Mouse (Mus musculus) lung, embryonic 14.5 days (tissue): ENCODE measurements around the gene Cfap99. TPM values are rescaled to one million over a fixed set of nuclear protein-coding genes. Genes with fewer than 3 reads are reported as not detected.

Source experiments
- ATAC-seq: fragments of 200-750 bp; cut with Nextera tagmentation; 2 replicates; pipeline ENCODE4 v1.8.0; 2017; ENCODE audit warnings: mild to moderate bottlenecking, moderate TSS enrichment, moderate library complexity; ENCODE audit not compliant: insufficient read depth
- DNase-seq: peaks from one replicate; pipeline ENCODE4 v3.0.0-alpha.2; 2015
- H3K27ac ChIP-seq: fragments of 300-500 bp; sonication (generic); 2 replicates; pipeline ENCODE4 v1.5.1; 2014; ENCODE audit warnings: low read depth, mild to moderate bottlenecking, moderate library complexity
- H3K27me3 ChIP-seq: fragments of 300-500 bp; sonication (generic); 2 replicates; pipeline ENCODE4 v1.6.1; 2014; ENCODE audit warnings: low read length, control low read depth; ENCODE audit not compliant: insufficient read depth
- H3K36me3 ChIP-seq: fragments of 300-500 bp; sonication (generic); 2 replicates; pipeline ENCODE4 v1.6.1; 2014; ENCODE audit warnings: control low read depth; ENCODE audit not compliant: insufficient read depth
- H3K4me1 ChIP-seq: fragments of 300-500 bp; sonication (generic); 2 replicates; pipeline ENCODE4 v1.6.1; 2014; ENCODE audit warnings: antibody characterized with exemption, control low read depth; ENCODE audit not compliant: insufficient read depth
- H3K4me2 ChIP-seq: fragments of 300-500 bp; sonication (generic); 2 replicates; pipeline ENCODE4 v1.6.1; 2014; ENCODE audit warnings: mild to moderate bottlenecking
- H3K4me3 ChIP-seq: fragments of 300-500 bp; sonication (generic); 2 replicates; pipeline ENCODE4 v1.5.1; 2014; ENCODE audit warnings: low read depth, low read length
- H3K9ac ChIP-seq: fragments of 300-500 bp; sonication (generic); 2 replicates; pipeline ENCODE4 v1.6.1; 2014
- H3K9me3 ChIP-seq: fragments of 300-500 bp; sonication (generic); 2 replicates; pipeline ENCODE4 v1.6.1; 2016; ENCODE audit warnings: low read depth, low read length, control low read depth
- CTCF ChIP-seq: IDR thresholded peaks from 2 replicates; pipeline ENCODE4 v1.5.1; 2016; ENCODE audit warnings: antibody characterized with exemption, low read depth
- WGBS: fragments of 180-500 bp; shearing (Covaris S2); extraction: QIAGEN DNeasy Blood & Tissue Kit; methylation state at CpG from one replicate; pipeline ENCODE4 v1.1.7; 2014; 5-methylcytosine and 5-hydroxymethylcytosine counted together
- polyA plus RNA-seq: library from polyadenylated mRNA; unstranded; fragments of >200 nt; fragmentation: Nextera tagmentation; extraction: Ambion mirVana; gene quantifications from 2 replicates; pipeline ENCODE4 v1.2.1, GENCODE M21; 2014

Gene Cfap99
- polyA plus RNA-seq, 1 experiment from 2014 or later = not detected

DNA sequence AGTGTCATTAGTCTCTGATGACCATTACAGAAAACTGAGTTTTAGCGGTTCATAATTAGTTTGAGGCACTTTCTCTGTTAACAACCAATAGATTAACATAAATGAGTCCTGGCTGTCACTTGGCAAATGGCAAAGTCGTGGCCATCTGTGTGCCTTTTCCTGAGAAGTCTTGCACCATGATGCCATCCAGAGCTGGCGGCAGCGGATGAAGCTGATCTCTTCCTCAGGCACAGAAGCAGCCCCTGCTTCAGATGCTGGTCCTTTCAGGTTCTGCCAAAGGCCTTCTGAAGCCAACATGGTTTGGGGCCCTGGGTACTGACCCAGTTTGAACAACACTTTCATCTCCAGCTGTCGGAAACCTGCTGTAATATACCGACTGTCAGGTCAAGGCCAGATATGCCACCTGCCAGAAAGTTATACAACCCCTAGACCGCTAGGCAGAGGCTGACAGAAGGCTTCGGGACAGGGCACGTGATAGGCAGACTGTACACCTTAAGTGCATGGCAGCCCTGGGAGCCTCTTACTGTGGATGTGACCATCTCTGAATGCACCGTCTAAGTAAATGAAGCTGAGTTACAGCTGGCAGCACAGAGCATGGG is 10.6 kb downstream of the Cfap99 start:
- TF ChIP-seq CTCF = no peak
- DNase-seq (no peak), ATAC-seq (no peak)
- H3K9me3 ChIP-seq = no peaks in the 10 kb centered on the region
- H3K4me2 ChIP-seq = no peak overlapping the region
- 76% methylated on average over 10 of the region's 10 CpGs for WGBS
- no peak overlapping the region for H3K4me3 ChIP-seq
- H3K27ac ChIP-seq = no peak overlapping the region
- H3K36me3 ChIP-seq = no peaks in the 10 kb centered on the region
- H3K27me3 ChIP-seq = no peaks in the 10 kb centered on the region
- no peaks in the 10 kb centered on the region for H3K4me1 ChIP-seq
- no peak overlapping the region for H3K9ac ChIP-seq

DNA sequence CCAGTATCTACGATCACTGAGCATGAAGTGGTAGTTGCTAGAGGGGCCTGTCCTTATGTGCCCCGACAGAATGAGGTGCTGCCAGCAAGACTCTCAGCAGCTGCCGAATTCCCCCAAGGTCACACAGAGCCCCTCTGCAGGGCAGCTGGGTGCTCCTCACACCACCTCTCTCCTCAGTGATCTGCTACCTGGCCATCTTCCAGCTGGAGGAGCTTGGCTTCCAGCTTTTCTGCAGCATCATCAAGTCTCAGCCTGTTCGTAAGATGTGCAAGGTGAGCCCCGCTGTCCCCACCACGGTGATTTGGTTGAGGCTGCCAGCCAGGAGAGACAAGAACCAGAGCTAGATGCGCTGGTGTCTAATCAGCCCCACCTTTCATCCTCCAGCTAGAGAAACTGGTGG is 14.0 kb downstream of the Cfap99 start:
- no peak for DNase-seq

DNA sequence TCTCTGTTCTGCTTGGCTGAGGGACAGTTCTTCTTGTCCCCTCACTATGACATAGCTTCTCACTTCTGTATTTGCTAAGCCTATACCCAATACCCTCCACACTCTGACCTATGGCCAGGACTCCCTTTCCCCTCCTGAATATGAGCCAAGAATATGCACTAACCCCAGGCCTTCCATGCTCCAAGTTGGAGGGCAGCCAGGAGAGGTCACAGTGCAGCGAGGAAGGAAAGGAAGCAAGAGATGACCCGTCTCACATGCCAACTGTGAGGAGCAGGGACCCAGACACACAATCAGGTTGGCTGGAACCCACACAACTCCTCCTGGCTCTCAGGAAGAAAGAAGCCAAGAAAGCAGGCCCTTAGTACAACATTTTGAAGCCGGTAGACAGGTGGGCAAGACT is 20.6 kb downstream of the Cfap99 start:
- no peak for TF ChIP-seq CTCF
- no peak overlapping the region for H3K4me3 ChIP-seq
- no peak overlapping the region for H3K9ac ChIP-seq
- ATAC-seq = no peak
- H3K36me3 ChIP-seq = no peaks in the 10 kb centered on the region
- H3K9me3 ChIP-seq = no peaks in the 10 kb centered on the region
- 54% methylated on average over 3 of the region's 3 CpGs for WGBS
- DNase-seq = no peak
- H3K4me1 ChIP-seq = no peaks in the 10 kb centered on the region
- H3K4me2 ChIP-seq = no peak overlapping the region
- H3K27me3 ChIP-seq = no peaks in the 10 kb centered on the region
- no peak overlapping the region for H3K27ac ChIP-seq

More for the DNA sequence above, 14.0 kb downstream of the Cfap99 start:
- no peak for ATAC-seq
- Histone ChIP-seq H3K27me3 (no peaks in the 10 kb centered on the region), H3K9me3 (no peaks in the 10 kb centered on the region), H3K27ac (no peak overlapping the region), H3K4me2 (no peak overlapping the region), H3K9ac (no peak overlapping the region), H3K4me3 (no peak overlapping the region), H3K4me1 (no peaks in the 10 kb centered on the region), H3K36me3 (no peaks in the 10 kb centered on the region)
- TF ChIP-seq CTCF = no peak
- WGBS = 63% methylated on average over 7 of the region's 7 CpGs

DNA sequence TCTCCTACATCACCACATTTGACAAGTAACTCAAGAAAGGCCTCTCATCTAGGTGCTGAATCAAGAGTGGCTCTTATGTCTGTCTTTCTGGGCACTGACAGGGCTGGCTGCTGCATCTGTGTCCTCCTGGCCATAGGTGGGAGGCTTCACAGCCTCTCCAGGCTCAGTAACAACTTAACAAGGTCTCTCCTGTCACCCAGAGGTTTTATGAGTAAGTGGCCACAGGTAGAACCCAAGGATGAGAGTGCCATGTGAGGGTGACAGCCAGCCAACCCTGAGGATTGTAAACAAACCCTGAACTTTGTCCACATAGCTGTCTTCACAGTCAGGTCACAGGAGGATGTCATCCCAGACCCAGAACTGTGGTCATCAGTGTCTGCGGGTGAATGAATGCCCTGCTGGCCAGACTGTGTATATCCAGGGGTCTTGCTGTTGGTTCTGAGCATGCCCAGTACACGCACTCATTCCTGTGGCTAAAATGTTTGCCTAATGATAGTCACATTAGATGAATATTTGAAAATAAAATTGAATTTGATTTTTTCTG is 31.2 kb downstream of the Cfap99 start:
- H3K27me3 ChIP-seq = no peaks in the 10 kb centered on the region
- H3K9me3 ChIP-seq = no peaks in the 10 kb centered on the region
- no peak overlapping the region for H3K4me3 ChIP-seq
- TF ChIP-seq CTCF = no peak
- H3K9ac ChIP-seq = no peak overlapping the region
- H3K4me2 ChIP-seq = no peak overlapping the region
- H3K4me1 ChIP-seq = no peaks in the 10 kb centered on the region
- ATAC-seq = no peak
- 50% methylated on average over 2 of the region's 2 CpGs for WGBS
- H3K36me3 ChIP-seq = no peaks in the 10 kb centered on the region
- DNase-seq = no peak
- H3K27ac ChIP-seq = no peak overlapping the region

DNA sequence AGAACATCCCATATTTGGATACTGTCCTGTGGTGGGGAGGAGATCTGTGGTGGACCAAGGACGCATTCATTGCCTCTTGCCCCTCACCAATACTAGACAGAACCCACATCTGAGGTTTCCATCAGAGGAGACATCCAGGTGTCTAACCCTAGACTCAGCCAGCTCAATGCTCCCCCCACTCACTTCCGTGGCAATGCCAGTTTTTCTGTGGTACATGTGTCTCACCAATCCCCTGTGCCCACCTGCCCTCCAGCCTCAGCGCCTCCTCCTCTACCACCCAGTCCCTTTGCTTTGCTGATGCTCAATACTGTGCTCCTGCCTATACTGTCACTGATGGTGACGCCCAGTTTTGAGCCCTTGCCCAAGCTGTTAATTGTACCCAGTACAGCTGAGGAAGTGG is 32.8 kb downstream of the Cfap99 start:
- Histone ChIP-seq H3K27ac (no peak overlapping the region), H3K27me3 (no peaks in the 10 kb centered on the region), H3K4me3 (no peak overlapping the region), H3K9me3 (no peaks in the 10 kb centered on the region), H3K9ac (no peak overlapping the region), H3K4me1 (peaks cover 1% of the 10 kb centered on the region; the same call in 1 of the 2 replicates), H3K36me3 (no peaks in the 10 kb centered on the region), H3K4me2 (no peak overlapping the region)
- TF ChIP-seq CTCF = no peak
- ATAC-seq = no peak
- DNase-seq = no peak
- WGBS = 82% methylated on average over 4 of the region's 4 CpGs

DNA sequence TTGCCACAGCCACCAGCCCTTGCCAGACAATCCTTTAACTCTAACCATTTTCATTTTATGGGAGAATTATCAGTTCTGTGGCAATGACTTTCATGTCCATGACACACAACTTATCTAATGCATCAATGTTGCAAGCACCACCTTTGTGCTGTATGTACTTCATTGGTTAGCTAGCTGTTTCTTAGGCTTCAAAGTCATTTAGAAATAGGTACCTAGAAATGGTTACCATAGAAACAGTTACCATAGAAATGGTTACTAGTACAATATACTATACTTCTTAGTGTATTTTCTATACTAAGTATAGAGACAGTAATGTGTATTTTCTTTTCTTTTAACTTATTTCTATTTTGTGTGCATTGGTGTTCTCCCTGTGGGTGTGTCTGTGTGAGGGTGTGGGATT is 36.9 kb downstream of the Cfap99 start:
- DNase-seq (no peak), ATAC-seq (no peak)
- H3K9ac ChIP-seq = no peak overlapping the region
- no peak overlapping the region for H3K4me2 ChIP-seq
- TF ChIP-seq CTCF = no peak
- no peaks in the 10 kb centered on the region for H3K36me3 ChIP-seq
- H3K4me3 ChIP-seq = no peak overlapping the region
- no peaks in the 10 kb centered on the region for H3K27me3 ChIP-seq
- no peaks in the 10 kb centered on the region for H3K9me3 ChIP-seq
- no peak overlapping the region for H3K27ac ChIP-seq
- H3K4me1 ChIP-seq = peaks cover 7% of the 10 kb centered on the region

DNA sequence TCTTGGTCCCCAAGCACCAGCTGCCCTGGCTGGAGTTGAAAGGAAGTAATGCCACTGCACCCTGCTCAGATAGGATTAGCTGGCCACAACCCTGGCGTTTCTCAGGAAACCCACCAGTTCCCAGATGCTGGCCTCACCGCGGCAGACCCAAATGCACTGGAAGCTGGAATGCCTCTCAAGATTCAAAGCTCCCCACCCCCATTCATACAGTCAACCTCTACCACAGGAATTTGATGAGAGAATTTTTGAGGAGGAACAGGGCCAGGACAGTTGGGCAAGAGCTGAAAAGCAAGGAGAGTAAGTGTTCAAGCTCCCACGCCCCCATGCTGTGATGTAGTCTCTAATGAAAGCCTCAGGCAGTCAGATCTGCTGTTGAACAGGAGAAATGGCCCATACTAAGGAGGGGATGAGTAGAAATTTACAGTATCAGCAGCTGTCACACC is 37.9 kb downstream of the Cfap99 start:
- no peaks in the 10 kb centered on the region for H3K27me3 ChIP-seq
- H3K4me3 ChIP-seq = no peak overlapping the region
- no peaks in the 10 kb centered on the region for H3K36me3 ChIP-seq
- ATAC-seq (peak; percentile 44; the same call in 1 of the 2 replicates), DNase-seq (peak; percentile 50)
- TF ChIP-seq CTCF = no peak
- H3K9ac ChIP-seq = no peak overlapping the region; the same call in 1 of the 2 replicates
- WGBS = 24% methylated on average over 4 of the region's 4 CpGs
- peaks cover 7% of the 10 kb centered on the region for H3K4me1 ChIP-seq
- H3K27ac ChIP-seq = no peak overlapping the region
- H3K4me2 ChIP-seq = peak overlapping the region; percentile 63
- no peaks in the 10 kb centered on the region for H3K9me3 ChIP-seq
